Mouse (Mus musculus) layer of hippocampus, postnatal 14 days (tissue): ENCODE data around the gene Oxnad1. TPM values are rescaled to one million over a fixed set of nuclear protein-coding genes. Genes with fewer than 3 reads are reported as not detected.

Experiments
- DNase-seq, 2 experiments: peaks; one replicate each; pipeline ENCODE4 v3.0.0; 2021 to 2022; ENCODE audit warnings: low spot score in 2 of 2, mixed read lengths in 1 of 2
- total RNA-seq, 2 experiments: library from RNA; stranded (reverse); gene quantifications; 2 replicates each; pipeline ENCODE4 v1.2.3; 2021

Oxnad1 gene
- total RNA-seq, 2 experiments from 2014 or later, result 16.5 to 16.7 TPM

DNA sequence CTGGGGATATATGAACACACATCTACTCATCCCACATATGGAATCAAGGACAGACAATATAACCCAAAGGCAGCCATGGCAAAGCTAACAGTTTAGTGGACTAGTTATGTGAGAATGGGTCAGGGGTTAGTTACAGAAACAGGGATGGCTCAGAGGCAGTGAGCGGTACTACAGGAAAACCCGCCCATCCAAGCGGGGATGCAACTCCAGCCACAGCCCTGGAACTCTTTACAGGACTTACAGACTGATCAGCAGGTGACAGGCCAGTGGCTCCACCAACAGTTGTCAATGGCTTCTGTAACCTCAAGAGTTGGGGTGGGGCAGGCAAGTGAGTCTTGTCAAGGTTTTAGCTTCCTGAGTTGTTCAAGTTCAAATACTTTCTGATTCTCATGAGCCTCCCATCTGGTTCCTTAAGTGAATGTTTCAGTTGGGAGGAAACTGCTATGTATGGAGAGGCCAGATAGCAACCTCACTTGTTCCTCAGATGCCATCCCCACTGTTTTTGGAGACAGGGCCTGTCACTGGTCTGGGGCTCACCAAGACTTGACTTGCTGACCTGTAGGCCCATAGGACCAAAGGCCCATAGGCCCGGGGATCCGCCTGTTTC, 55.3 kb downstream of the Oxnad1 start:
- DNase-seq, result no peak

DNA sequence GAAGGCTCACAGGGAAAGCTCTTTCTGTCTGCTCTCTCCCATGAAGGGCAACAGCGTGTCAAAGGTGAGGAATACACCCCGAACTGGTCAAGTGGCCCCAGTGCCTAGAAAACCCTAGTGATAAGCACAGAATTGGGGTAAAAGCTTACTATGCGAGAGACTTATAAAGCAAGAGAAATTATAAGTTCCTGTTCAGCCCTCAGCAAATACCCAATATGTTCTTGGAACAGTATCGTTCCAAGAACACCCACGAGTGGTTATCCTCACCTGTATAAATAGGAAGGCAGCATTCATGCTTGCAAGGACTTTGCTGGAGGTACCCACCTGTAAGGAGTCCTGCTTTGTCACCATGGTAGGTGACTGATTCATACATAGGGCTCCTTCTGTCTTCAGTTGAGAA, 56.5 kb downstream of the Oxnad1 start, which contains the start of gene Msmb:
Gene Msmb, plus strand, starts transcription at position 301 of the 400 bp plus-strand sequence.
- no peak for DNase-seq

DNA sequence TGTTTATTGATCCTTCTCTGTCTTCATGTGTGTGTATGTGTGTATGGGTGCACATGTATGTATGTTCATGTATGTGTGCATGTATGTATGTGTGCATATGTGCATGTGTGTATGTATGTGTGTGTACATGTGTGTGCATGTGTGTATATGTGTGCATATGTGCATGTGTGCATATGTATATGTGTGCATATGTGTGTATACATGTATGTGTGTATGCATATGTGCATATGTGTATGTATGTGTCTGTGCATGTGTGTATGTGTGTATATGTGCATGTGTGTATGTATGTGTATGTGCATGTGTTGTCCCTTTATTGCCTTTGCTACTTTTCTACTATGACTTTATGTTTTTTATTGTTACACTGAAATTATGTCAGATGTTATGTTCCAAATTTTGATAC, 59.6 kb downstream of the Oxnad1 start:
- DNase-seq, result no peak

DNA sequence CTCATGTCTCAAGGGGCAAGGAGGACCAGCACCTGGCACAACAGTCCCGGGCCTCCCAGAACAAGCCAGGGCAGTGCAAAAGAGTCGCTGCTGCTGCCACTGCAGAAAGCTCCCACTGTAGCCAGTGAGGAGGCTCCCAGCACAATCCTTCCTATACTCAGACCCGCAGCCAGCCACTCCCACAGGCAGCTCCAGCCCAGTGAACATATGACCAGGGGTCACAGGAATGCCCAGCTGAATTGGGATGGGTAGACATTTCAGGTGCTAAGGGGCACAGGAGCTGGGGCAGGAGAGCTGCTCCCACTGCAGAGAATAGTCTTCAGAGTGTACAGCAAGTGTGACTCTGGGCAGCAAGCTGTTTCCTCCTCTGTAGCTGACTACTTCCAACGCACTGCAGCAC, 60.2 kb downstream of the Oxnad1 start:
- no peak for DNase-seq

DNA sequence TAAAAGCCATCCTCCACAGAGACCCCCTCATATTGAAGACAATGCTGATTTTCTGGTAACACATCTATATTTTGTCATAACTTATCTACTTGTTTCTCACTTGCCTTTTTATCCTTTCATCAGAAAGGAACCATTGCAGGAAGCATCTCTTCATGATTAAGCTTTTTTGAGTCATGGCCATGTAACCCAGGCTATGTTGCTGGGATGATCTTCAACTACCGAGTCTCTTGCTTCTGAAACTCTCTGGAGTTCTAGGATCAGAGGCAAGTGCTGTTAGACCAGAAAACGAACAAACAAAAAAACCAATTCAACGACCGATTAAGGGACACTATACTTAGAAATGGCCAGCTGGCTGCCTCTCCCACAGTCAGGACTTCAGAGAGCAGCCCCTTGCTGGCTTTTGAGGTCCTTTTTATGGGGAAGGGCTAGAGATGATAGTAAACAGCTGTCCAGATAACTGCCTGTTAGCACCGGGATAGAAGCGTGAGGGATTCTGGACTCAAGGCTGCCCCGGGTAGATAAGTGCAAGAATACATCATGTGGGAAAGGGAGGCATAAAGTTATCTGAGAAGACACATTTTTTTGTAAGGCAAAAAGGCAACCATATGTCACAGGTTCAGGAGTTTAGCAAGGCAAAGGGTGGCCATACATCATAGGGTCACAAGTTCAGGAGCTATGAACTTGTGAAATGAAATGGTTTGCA, 60.8 kb downstream of the Oxnad1 start:
- DNase-seq, result no peak

DNA sequence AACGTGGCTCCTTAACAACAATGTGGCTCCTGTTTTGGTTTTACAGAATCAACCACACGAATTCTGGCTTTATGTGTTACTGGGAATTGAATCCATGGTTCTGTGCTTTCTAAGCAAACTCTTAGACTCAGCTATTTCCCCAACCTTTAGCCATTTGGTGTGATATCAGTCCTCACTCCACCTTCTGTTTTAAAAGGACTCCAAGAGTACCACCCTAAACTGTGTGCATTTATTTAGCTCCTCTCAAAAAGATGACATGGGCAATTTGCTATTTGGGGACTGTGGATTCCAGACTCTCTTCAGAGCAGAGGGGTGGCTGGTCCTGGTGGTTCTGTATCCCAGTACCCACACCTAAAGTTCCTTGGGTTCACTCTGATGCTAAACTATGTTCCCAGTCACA, 61.4 kb downstream of the Oxnad1 start:
- no peak for DNase-seq

DNA sequence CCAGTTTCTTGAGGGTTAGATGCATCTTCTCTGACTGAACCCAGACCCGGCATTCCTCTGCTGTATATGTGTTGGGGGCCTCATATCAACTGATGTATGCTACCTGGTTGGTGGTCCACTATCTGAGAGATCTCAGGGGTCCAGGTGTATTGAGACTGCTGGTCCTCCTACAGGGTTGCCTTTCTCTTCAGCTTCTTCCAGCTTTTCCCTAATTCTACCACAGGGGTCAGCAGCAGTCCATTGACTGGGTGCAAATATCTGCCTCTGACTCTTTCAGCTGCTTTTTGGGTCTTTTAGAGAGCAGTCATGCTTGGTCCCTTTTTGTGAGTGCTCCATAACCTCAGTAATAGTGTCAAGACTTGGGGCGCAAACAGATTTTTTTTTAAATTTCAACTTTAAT, 65.7 kb downstream of the Oxnad1 start:
- no peak for DNase-seq

DNA sequence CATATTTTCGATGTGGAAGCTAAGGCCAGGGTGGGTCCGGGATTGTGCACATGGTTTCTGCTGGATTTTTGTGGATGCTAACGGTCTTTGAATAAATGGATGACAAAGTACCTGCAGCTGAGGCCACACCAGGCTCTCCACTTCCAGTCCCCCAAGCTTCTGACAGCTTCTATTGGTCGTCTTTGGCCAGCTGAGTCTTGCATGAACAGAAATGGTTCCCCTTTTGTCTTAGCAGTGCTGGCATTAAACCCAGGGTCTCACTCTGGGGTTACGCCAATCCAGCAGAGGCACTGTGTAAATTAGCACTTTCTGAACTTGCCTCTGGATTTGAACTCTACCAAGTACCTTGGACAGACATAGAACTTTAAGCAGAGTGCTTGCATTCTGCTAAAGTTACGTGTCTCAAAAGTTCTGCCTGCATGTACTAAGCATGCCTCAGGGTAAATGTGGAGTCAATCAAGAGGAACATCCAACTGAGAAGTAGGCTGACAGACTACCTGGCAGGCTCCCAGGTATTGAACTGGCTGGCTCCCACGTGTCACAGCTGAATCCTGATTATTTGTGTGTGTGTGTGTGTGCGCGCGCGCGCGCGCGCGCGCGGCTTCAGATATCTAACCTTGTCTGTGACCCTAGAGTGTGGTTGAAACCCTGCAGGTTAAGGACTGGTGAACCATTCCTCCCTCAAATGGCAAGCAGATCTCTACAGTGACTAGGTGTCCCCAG, 67.2 kb downstream of the Oxnad1 start:
- DNase-seq, result no peak

Other genes starting within 250 kb of the Oxnad1 start
- 1 to 10 TPM; 2.6 to 2.7 TPM for gene Galnt15, start 56.4 kb upstream of the Oxnad1 start, total RNA-seq
- gene Dph3, start 355 bp downstream of the Oxnad1 start, total RNA-seq, result 10 to 100 TPM; 32.9 to 40.7 TPM
- gene Msmb, start 56.6 kb downstream of the Oxnad1 start, total RNA-seq, result not detected
- gene Ncoa4, start 74.5 kb downstream of the Oxnad1 start, total RNA-seq, result 100 to 1,000 TPM; 137 to 141 TPM
- 100 to 1,000 TPM in 1 of 2 experiments, 10 to 100 TPM in 1; 70.4 to 104 TPM for gene Timm23, start 116.5 kb downstream of the Oxnad1 start, total RNA-seq
- 10 to 100 TPM; 40.5 to 41.6 TPM for gene Parg, start 116.6 kb downstream of the Oxnad1 start, total RNA-seq
- gene Ogdhl, start 236.6 kb downstream of the Oxnad1 start, total RNA-seq, result 10 to 100 TPM; 58.2 to 68.2 TPM